9 mouse cellular contexts compared by ENCODE assay signal in genomic region chr1:72225054-72225718, GRCm38 (mm10). TPM values are rescaled to one million over a fixed set of nuclear protein-coding genes. Genes with fewer than 3 reads are reported as not detected.
A peak's percentile ranks its signal among the peaks of the same experiment; 100 is the strongest.
DNase-seq lines count a peak whose midpoint lies in the region; ATAC-seq and TF ChIP-seq lines count a peak whose summit lies in the region.
"Had no signal": no experiment of that assay in that cellular context is flagged by ENCODE, and none has a peak within 500 bp of the region (broad histone marks: within the 10 kb centered on the region; RNA-seq: fewer than 3 reads in every experiment).

No protein-coding gene starts in this region.

- TF ChIP-seq POLR2A in heart, adult 2 months (IDR thresholded peaks at IDR 0.05; ENCODE audit: insufficient read depth, low read depth, low read length), result no peak
- TF ChIP-seq POLR2A in CH12.LX (IDR thresholded peaks at IDR 0.05; ENCODE audit: low read depth, low read length), result no peak

- in situ Hi-C loops in CH12.LX (cut with MboI; ENCODE audit: low pct_ligation_motif_present, low pct_unique_long_range_greater_than_20kb, low sequenced_read_pairs), result no loop called here

- dilution Hi-C loops in CH12.LX (cut with MboI; ENCODE audit: extremely low pct_ligation_motif_present, extremely low pct_unique_long_range_greater_than_20kb, low sequenced_read_pairs), result no loop called here

- 17% methylated on average over 13 of the region's 13 CpGs for WGBS in heart, adult 2 months
- 12% methylated on average over 13 of the region's 13 CpGs for WGBS in forebrain, embryonic 10.5 days
- 9% methylated on average over 13 of the region's 13 CpGs for WGBS in liver, embryonic 12.5 days (ENCODE audit: insufficient replicate concordance)

- no peaks in the 10 kb centered on the region for H3K36me3 ChIP-seq in heart, adult 2 months (ENCODE audit: control insufficient read depth, insufficient read depth, low read length)
- no peaks in the 10 kb centered on the region for H3K36me3 ChIP-seq in CH12.LX (replicated peaks in 1 of 2; ENCODE audit: control insufficient read depth in 1 of 2, insufficient read depth in 1 of 2, low read length in 1 of 2)
- no peaks in the 10 kb centered on the region for H3K36me3 ChIP-seq in forebrain, embryonic 10.5 days (replicated peaks)
- no peaks in the 10 kb centered on the region for H3K36me3 ChIP-seq in liver, embryonic 12.5 days

- no peak for ATAC-seq in liver, embryonic 12.5 days

- H3K27ac ChIP-seq in heart, adult 2 months, result no peak overlapping the region; the same call in 1 of the 2 replicates
- no peak overlapping the region for H3K27ac ChIP-seq in CH12.LX (ENCODE audit: insufficient read depth, low read depth)
- H3K27ac ChIP-seq in forebrain, embryonic 10.5 days, result peak overlapping the region; percentile 86; the same call in 1 of the 2 replicates
- H3K27ac ChIP-seq in liver, embryonic 12.5 days, result no peak overlapping the region

- H3K27me3 ChIP-seq in heart, adult 2 months (ENCODE audit: control insufficient read depth, insufficient read depth, low read length), result no peaks in the 10 kb centered on the region; the same call in 1 of the 2 replicates
- H3K27me3 ChIP-seq in CH12.LX (replicated peaks), result peaks cover 2% of the 10 kb centered on the region
- H3K27me3 ChIP-seq in forebrain, embryonic 10.5 days (ENCODE audit: poor library complexity, severe bottlenecking), result peaks cover 32% of the 10 kb centered on the region
- peaks cover 50% of the 10 kb centered on the region for H3K27me3 ChIP-seq in liver, embryonic 12.5 days (replicated peaks)
- H3K27me3 ChIP-seq: Patski had no signal

- H3K9me3 ChIP-seq in CH12.LX (replicated peaks; ENCODE audit: low read length), result peaks cover 7% of the 10 kb centered on the region
- H3K9me3 ChIP-seq in forebrain, embryonic 10.5 days, result no peaks in the 10 kb centered on the region
- no peaks in the 10 kb centered on the region for H3K9me3 ChIP-seq in liver, embryonic 12.5 days (replicated peaks)

- H3K9ac ChIP-seq in heart, adult 2 months (ENCODE audit: low read depth, low read length), result peak overlapping the region; percentile 23
- peak overlapping the region; percentile 51 for H3K9ac ChIP-seq in CH12.LX (ENCODE audit: insufficient read depth, low read depth)
- H3K9ac ChIP-seq in liver, embryonic 12.5 days, result peak overlapping the region; percentile 59; the same call in 1 of the 2 replicates

- no peak for TF ChIP-seq CTCF in heart, adult 2 months (IDR thresholded peaks at IDR 0.05)
- TF ChIP-seq CTCF in CH12.LX (conservative IDR thresholded peaks at IDR 0.05 in 1 of 2, IDR thresholded peaks at IDR 0.05 in 1 of 2; ENCODE audit: low read depth in 2 of 2, low read length in 2 of 2), result no peak

- H3K79me2 ChIP-seq in heart, adult 2 months (replicated peaks; ENCODE audit: control insufficient read depth, insufficient read depth, low read length), result no peaks in the 10 kb centered on the region
- H3K79me2 ChIP-seq in CH12.LX (replicated peaks; ENCODE audit: control insufficient read depth, extremely low read depth, insufficient read depth, poor library complexity, severe bottlenecking), result no peaks in the 10 kb centered on the region

- peak overlapping the region; percentile 89 for H3K4me2 ChIP-seq in CH12.LX (ENCODE audit: insufficient read depth, low read depth, poor library complexity, severe bottlenecking)
- peak overlapping the region; percentile 76 for H3K4me2 ChIP-seq in liver, embryonic 12.5 days

- no peak for TF ChIP-seq RAD21 in CH12.LX (IDR thresholded peaks at IDR 0.05; ENCODE audit: low read depth, low read length)

- peaks cover 3% of the 10 kb centered on the region for H3K4me1 ChIP-seq in heart, adult 2 months (ENCODE audit: control insufficient read depth, insufficient read depth, low read length)
- peaks cover 0 to 21% of the 10 kb centered on the region in 2 experiments; a peak in 2 of 4 replicates for H3K4me1 ChIP-seq in CH12.LX (ENCODE audit: control insufficient read depth in 1 of 2, insufficient read depth in 2 of 2)
- H3K4me1 ChIP-seq in forebrain, embryonic 10.5 days, result peaks cover 10% of the 10 kb centered on the region
- H3K4me1 ChIP-seq in liver, embryonic 12.5 days, result peaks cover 8% of the 10 kb centered on the region; the same call in 1 of the 2 replicates

- peak overlapping the region; percentile 65 for H3K4me3 ChIP-seq in heart, adult 2 months
- H3K4me3 ChIP-seq in CH12.LX (replicated peaks in 1 of 3; ENCODE audit: low read depth in 2 of 3, low read length in 2 of 3, poor library complexity in 1 of 3), result peak overlapping the region in 2 of 3 experiments; percentile 23 to 48
- peak overlapping the region; percentile 50 for H3K4me3 ChIP-seq in forebrain, embryonic 10.5 days
- peak overlapping the region; percentile 54 for H3K4me3 ChIP-seq in liver, embryonic 12.5 days

- no peak for TF ChIP-seq EP300 in heart, adult 2 months (IDR thresholded peaks at IDR 0.05; ENCODE audit: insufficient read depth, low read depth, low read length)
- no peak for TF ChIP-seq EP300 in CH12.LX (IDR thresholded peaks at IDR 0.05; ENCODE audit: low read length)

- intact Hi-C loops in heart, adult 2 months (cut with DNase I), result no loop called here

- no peak for DNase-seq in heart, adult 2 months
- no peak for DNase-seq in heart, adult 9 months (ENCODE audit: low spot score in 2 of 2)
- DNase-seq in CH12.LX (ENCODE audit: extremely low read depth), result no peak
- DNase-seq in forebrain, embryonic 10.5 days (ENCODE audit: extremely low spot score, low spot score), result no peak
- DNase-seq in adipocyte (ENCODE audit: low spot score), result no peak
- DNase-seq in spleen, adult 12 weeks (ENCODE audit: low spot score), result no peak
- no peak for DNase-seq in layer of hippocampus, postnatal 14 days (ENCODE audit: low spot score in 2 of 2)

TF ChIP-seq in CH12.LX, 34 proteins besides CTCF, POLR2A, EP300 and RAD21:
- no peak for TF ChIP-seq SMC3 (IDR thresholded peaks at IDR 0.05; ENCODE audit: low read depth, low read length)
- TF ChIP-seq ZNF384 (IDR thresholded peaks at IDR 0.05; ENCODE audit: low read depth, low read length), result peak; percentile 50; the same call in 1 of the 2 replicates
TF ChIP-seq in CH12.LX: peak in this region for 1.

RNA-seq across cellular contexts. Expression of gene Mreg, which starts 13.1 kb away (rescaled TPM):
- 10 to 100 TPM; 31.1 to 34.8 TPM for total RNA-seq in heart, adult 2 months (2021)
- polyA plus RNA-seq in heart, adult 2 months (2012; rRNA removed), result 14.9 and 18.3 TPM in 2 replicates
- 46.4 and 50.6 TPM in 2 replicates for total RNA-seq in CH12.LX (2012; rRNA removed)
- total RNA-seq in CH12.LX (2014; rRNA removed), result 51.9 and 52.4 TPM in 2 replicates
- polyA plus RNA-seq in CH12.LX (2012; ENCODE audit: insufficient read length, low read depth), result 64.3 and 69.8 TPM in 2 replicates
- 3.3 and 4.1 TPM in 2 replicates for polyA plus RNA-seq in forebrain, embryonic 10.5 days (2016; fragmentation: Nextera tagmentation; extraction: Ambion mirVana)
- polyA plus RNA-seq in liver, embryonic 12.5 days (2016; fragmentation: Nextera tagmentation; extraction: Ambion mirVana), result 5.2 and 5.8 TPM in 2 replicates
- 1 to 10 TPM; 3.1 to 4.5 TPM for total RNA-seq in layer of hippocampus, postnatal 14 days (2021)

RNA-seq across cellular contexts. Expression of gene Pecr, which starts 58.9 kb away (rescaled TPM):
- 10 to 100 TPM in 1 of 2 experiments, 1 to 10 TPM in 1; 8.7 to 10.0 TPM for total RNA-seq in heart, adult 2 months (2021)
- 10.9 and 13.5 TPM in 2 replicates for polyA plus RNA-seq in heart, adult 2 months (2012; rRNA removed)
- total RNA-seq in CH12.LX (2012; rRNA removed) (17.6 and 17.8 TPM in 2 replicates), CH12.LX (2014; rRNA removed) (21.3 and 21.4 TPM in 2 replicates)
- 24.8 and 26.5 TPM in 2 replicates for polyA plus RNA-seq in CH12.LX (2012; ENCODE audit: insufficient read length, low read depth)
- polyA plus RNA-seq in forebrain, embryonic 10.5 days (2016; fragmentation: Nextera tagmentation; extraction: Ambion mirVana), result 22.5 and 23.5 TPM in 2 replicates
- 33.7 and 34.4 TPM in 2 replicates for polyA plus RNA-seq in liver, embryonic 12.5 days (2016; fragmentation: Nextera tagmentation; extraction: Ambion mirVana)
- total RNA-seq in layer of hippocampus, postnatal 14 days (2021), result 1 to 10 TPM; 5.9 to 6.1 TPM

RNA-seq across cellular contexts. Expression of gene Tmem169, which starts 59.0 kb away (rescaled TPM):
- under 1 TPM in 1 of 2 experiments, not detected in 1; 0.16 TPM for total RNA-seq in heart, adult 2 months (2021)
- polyA plus RNA-seq in heart, adult 2 months (2012; rRNA removed), result 0.04 and 0.06 TPM in 2 replicates
- total RNA-seq in CH12.LX (2012; rRNA removed) (0.04 and 0.17 TPM in 2 replicates), CH12.LX (2014; rRNA removed) (0.26 TPM in 1 of 2 replicates, not detected in the other)
- polyA plus RNA-seq in CH12.LX (2012; ENCODE audit: insufficient read length, low read depth), result not detected in 2 replicates
- polyA plus RNA-seq in forebrain, embryonic 10.5 days (2016; fragmentation: Nextera tagmentation; extraction: Ambion mirVana), result 3.1 and 3.3 TPM in 2 replicates
- 0.49 and 0.62 TPM in 2 replicates for polyA plus RNA-seq in liver, embryonic 12.5 days (2016; fragmentation: Nextera tagmentation; extraction: Ambion mirVana)
- 10 to 100 TPM; 25.5 to 26.1 TPM for total RNA-seq in layer of hippocampus, postnatal 14 days (2021)
